Mouse (Mus musculus) cerebellum, adult 11 months (tissue): Measurements from ENCODE around the gene Grk2.

ENCODE experiments used
- DNase-seq: peaks from one replicate; pipeline ENCODE4 v3.0.0; 2022

Grk2 gene

GRCm38 (mm10) chr19:4306190-4306577 is at the start of gene Grk2:
Grk2 (minus strand) TSS chr19:4306222.
- DNase-seq, result peak; percentile 83

- no peak for DNase-seq
Observed at GRCm38 (mm10) chr19:4349455-4349854, 43.4 kb upstream of the Grk2 start.

- DNase-seq, result no peak
Observed at GRCm38 (mm10) chr19:4346479-4346878, 40.5 kb upstream of the Grk2 start.

- DNase-seq, result no peak
Observed at GRCm38 (mm10) chr19:4338162-4338561, 32.1 kb upstream of the Grk2 start.

GRCm38 (mm10) chr19:4333791-4334190 is 27.8 kb upstream of the Grk2 start:
- DNase-seq, result peak; percentile 92

- DNase-seq, result no peak
Observed at GRCm38 (mm10) chr19:4333100-4333775, 27.2 kb upstream of the Grk2 start.

- no peak for DNase-seq
Observed at GRCm38 (mm10) chr19:4332653-4333052, 26.6 kb upstream of the Grk2 start.

- no peak for DNase-seq
Observed at GRCm38 (mm10) chr19:4331273-4331672, 25.3 kb upstream of the Grk2 start.

- no peak for DNase-seq
Observed at GRCm38 (mm10) chr19:4330603-4331002, 24.6 kb upstream of the Grk2 start.

- DNase-seq, result no peak
Observed at GRCm38 (mm10) chr19:4328737-4329304, 22.8 kb upstream of the Grk2 start.

GRCm38 (mm10) chr19:4326881-4327280 is 20.9 kb upstream of the Grk2 start:
- DNase-seq, result no peak

- no peak for DNase-seq
Observed at GRCm38 (mm10) chr19:4326106-4326505, 20.1 kb upstream of the Grk2 start.

- DNase-seq, result no peak
Observed at GRCm38 (mm10) chr19:4322134-4322533, 16.1 kb upstream of the Grk2 start.

- DNase-seq, result no peak
Observed at GRCm38 (mm10) chr19:4321622-4322021, 15.6 kb upstream of the Grk2 start.

- DNase-seq, result no peak
Observed at GRCm38 (mm10) chr19:4319272-4319671, 13.2 kb upstream of the Grk2 start.

- peak; percentile 9 for DNase-seq
Observed at GRCm38 (mm10) chr19:4317181-4317580, 11.2 kb upstream of the Grk2 start.

- DNase-seq, result peak; percentile 85
Observed at GRCm38 (mm10) chr19:4315223-4315944, 9.4 kb upstream of the Grk2 start.

GRCm38 (mm10) chr19:4309776-4310185 is 3.8 kb upstream of the Grk2 start:
- peak; percentile 66 for DNase-seq

- DNase-seq, result peak; percentile 20
Observed at GRCm38 (mm10) chr19:4309302-4309701, 3.3 kb upstream of the Grk2 start.

GRCm38 (mm10) chr19:4305491-4306189 is 382 bp downstream of the Grk2 start:
- DNase-seq, result peak; percentile 67

GRCm38 (mm10) chr19:4304871-4305321 is 1.1 kb downstream of the Grk2 start:
- DNase-seq, result no peak

GRCm38 (mm10) chr19:4304251-4304821 is 1.7 kb downstream of the Grk2 start:
- DNase-seq, result no peak

- DNase-seq, result no peak
Observed at GRCm38 (mm10) chr19:4303640-4303995, 2.4 kb downstream of the Grk2 start.
